Mouse (Mus musculus) forebrain, embryonic 13.5 days (tissue): Measurements from ENCODE around the gene Gcm2. TPM values are rescaled to one million over a fixed set of nuclear protein-coding genes. Genes with fewer than 3 reads are reported as not detected.

Experiments
- ATAC-seq: fragments of 200-750 bp; cut with Nextera tagmentation; 2 replicates; pipeline ENCODE4 v1.8.0; 2017
- H3K27ac ChIP-seq: fragments of 300-500 bp; sonication (generic); 2 replicates; pipeline ENCODE4 v1.5.1; 2015; ENCODE audit warnings: inconsistent platforms, mild to moderate bottlenecking, moderate library complexity
- H3K27me3 ChIP-seq: fragments of 300-500 bp; sonication (generic); 2 replicates; pipeline ENCODE4 v1.6.1; 2015; ENCODE audit warnings: mild to moderate bottlenecking, inconsistent platforms
- H3K36me3 ChIP-seq: fragments of 300-500 bp; sonication (generic); 2 replicates; pipeline ENCODE4 v1.6.1; 2015; ENCODE audit warnings: mild to moderate bottlenecking, inconsistent platforms; ENCODE audit not compliant: poor library complexity, severe bottlenecking
- H3K4me1 ChIP-seq: fragments of 300-500 bp; sonication (generic); 2 replicates; pipeline ENCODE4 v1.6.1; 2015; ENCODE audit warnings: inconsistent platforms
- H3K4me2 ChIP-seq: fragments of 300-500 bp; sonication (generic); 2 replicates; pipeline ENCODE4 v1.6.1; 2015; ENCODE audit warnings: inconsistent platforms, mild to moderate bottlenecking, moderate library complexity
- H3K4me3 ChIP-seq: fragments of 300-500 bp; sonication (generic); 2 replicates; pipeline ENCODE4 v1.5.1; 2015; ENCODE audit warnings: mild to moderate bottlenecking, inconsistent platforms
- H3K9ac ChIP-seq: fragments of 300-500 bp; sonication (generic); 2 replicates; pipeline ENCODE4 v1.6.1; 2015; ENCODE audit warnings: mild to moderate bottlenecking, inconsistent platforms
- H3K9me3 ChIP-seq: fragments of 300-500 bp; sonication (generic); replicated peaks from 2 replicates; pipeline ENCODE4 v1.6.1; 2016; ENCODE audit warnings: inconsistent platforms
- WGBS: fragments of 180-500 bp; shearing (Covaris S2); methylation state at CpG from one replicate; pipeline ENCODE4 v1.1.7; 2015; 5-methylcytosine and 5-hydroxymethylcytosine counted together
- polyA plus RNA-seq: library from polyadenylated mRNA; unstranded; fragments of >200 nt; fragmentation: Nextera tagmentation; extraction: Ambion mirVana; gene quantifications from 2 replicates; pipeline ENCODE4 v1.2.1, GENCODE M21; 2015

Gene Gcm2
- polyA plus RNA-seq, 1 experiment from 2014 or later: not detected

- Histone ChIP-seq H3K9me3 (no peaks in the 10 kb centered on the region), H3K4me3 (peak overlapping the region; percentile 47), H3K27me3 (peaks cover 47% of the 10 kb centered on the region), H3K4me2 (peak overlapping the region; percentile 77), H3K36me3 (no peaks in the 10 kb centered on the region), H3K27ac (no peak overlapping the region), H3K9ac (peak overlapping the region; percentile 40), H3K4me1 (peaks cover 15% of the 10 kb centered on the region)
- ATAC-seq: peak; percentile 56; the same call in 1 of the 2 replicates
- WGBS: 5% methylated on average over 19 of the region's 24 CpGs
Observed at GRCm38 (mm10) chr13:41078690-41079420, 32.0 kb downstream of the Gcm2 start.

- Histone ChIP-seq H3K4me2 (no peak overlapping the region), H3K4me1 (peaks cover 15% of the 10 kb centered on the region), H3K36me3 (no peaks in the 10 kb centered on the region), H3K9ac (no peak overlapping the region), H3K27ac (no peak overlapping the region), H3K9me3 (no peaks in the 10 kb centered on the region), H3K27me3 (peaks cover 47% of the 10 kb centered on the region), H3K4me3 (no peak overlapping the region)
- WGBS: 37% methylated on average over 9 of the region's 9 CpGs
- ATAC-seq: no peak
Observed at GRCm38 (mm10) chr13:41077921-41078320, 32.9 kb downstream of the Gcm2 start.

- WGBS: 78% methylated on average over 5 of the region's 5 CpGs
- no peak overlapping the region for H3K4me2 ChIP-seq
- H3K4me1 ChIP-seq: peaks cover 7% of the 10 kb centered on the region
- H3K9ac ChIP-seq: no peak overlapping the region
- peaks cover 18% of the 10 kb centered on the region for H3K27me3 ChIP-seq
- ATAC-seq: no peak
- no peaks in the 10 kb centered on the region for H3K36me3 ChIP-seq
- H3K4me3 ChIP-seq: no peak overlapping the region
- no peak overlapping the region for H3K27ac ChIP-seq
- no peaks in the 10 kb centered on the region for H3K9me3 ChIP-seq
Observed at GRCm38 (mm10) chr13:41073819-41074218, 37.0 kb downstream of the Gcm2 start.

GRCm38 (mm10) chr13:41071617-41072016 is 39.2 kb downstream of the Gcm2 start:
- H3K27me3 ChIP-seq: peaks cover 6% of the 10 kb centered on the region; the same call in 1 of the 2 replicates
- no peak overlapping the region for H3K27ac ChIP-seq
- WGBS: 85% methylated on average over 11 of the region's 11 CpGs
- no peak overlapping the region for H3K4me2 ChIP-seq
- H3K4me1 ChIP-seq: no peaks in the 10 kb centered on the region
- H3K9ac ChIP-seq: no peak overlapping the region
- no peaks in the 10 kb centered on the region for H3K9me3 ChIP-seq
- H3K36me3 ChIP-seq: no peaks in the 10 kb centered on the region
- H3K4me3 ChIP-seq: no peak overlapping the region
- peak; percentile 77 for ATAC-seq

- Histone ChIP-seq H3K27me3 (no peaks in the 10 kb centered on the region), H3K9me3 (no peaks in the 10 kb centered on the region), H3K4me1 (no peaks in the 10 kb centered on the region), H3K27ac (no peak overlapping the region), H3K36me3 (no peaks in the 10 kb centered on the region), H3K4me3 (no peak overlapping the region), H3K4me2 (no peak overlapping the region), H3K9ac (no peak overlapping the region)
- WGBS: 95% methylated on average over 4 of the region's 4 CpGs
- ATAC-seq: no peak
Observed at GRCm38 (mm10) chr13:41067618-41068017, 43.2 kb downstream of the Gcm2 start.

- no peak; the same call in 1 of the 2 replicates for ATAC-seq
- no peak overlapping the region for H3K4me2 ChIP-seq
Observed at GRCm38 (mm10) chr13:41051965-41052364, 58.9 kb downstream of the Gcm2 start.

More at GRCm38 (mm10) chr13:41051965-41052364, 58.9 kb downstream of the Gcm2 start:
- Histone ChIP-seq H3K4me3 (no peak overlapping the region), H3K9me3 (no peaks in the 10 kb centered on the region), H3K4me1 (peaks cover 13% of the 10 kb centered on the region), H3K27me3 (peaks cover 25% of the 10 kb centered on the region), H3K27ac (no peak overlapping the region), H3K36me3 (no peaks in the 10 kb centered on the region), H3K9ac (no peak overlapping the region)
- WGBS: 4% methylated on average over 5 of the region's 5 CpGs

Other genes with a start within 250 kb of the Gcm2 start
- 86.3 and 87.4 TPM in 2 replicates for gene Pak1ip1, start 110.0 kb downstream of the Gcm2 start, polyA plus RNA-seq
- 132 and 144 TPM in 2 replicates for gene Tmem14c, start 94.7 kb downstream of the Gcm2 start, polyA plus RNA-seq
- 0.74 and 0.81 TPM in 2 replicates for gene Mak, start 31.3 kb downstream of the Gcm2 start, polyA plus RNA-seq
- gene Sycp2l, start 3.3 kb upstream of the Gcm2 start, polyA plus RNA-seq: 0.08 TPM in 1 of 2 replicates, not detected in the other
- gene Elovl2, start 109.4 kb upstream of the Gcm2 start, polyA plus RNA-seq: 45.1 and 47.7 TPM in 2 replicates
- 14.6 and 15.6 TPM in 2 replicates for gene Smim13, start 138.8 kb upstream of the Gcm2 start, polyA plus RNA-seq
- not detected in 2 replicates for gene Gm17364, start 162.9 kb upstream of the Gcm2 start, polyA plus RNA-seq